8 mouse cellular contexts compared by ENCODE assay signal in genomic region chr8:70415540-70416451, GRCm38 (mm10). TPM values are rescaled to one million over a fixed set of nuclear protein-coding genes. Genes with fewer than 3 reads are reported as not detected.
DNase-seq lines count a peak whose midpoint lies in the region; ATAC-seq and TF ChIP-seq lines count a peak whose summit lies in the region.

No protein-coding gene starts in this region.

- ATAC-seq in embryonic facial prominence, embryonic 11.5 days (replicated peaks; ENCODE audit: insufficient number of reproducible peaks, low FRiP score, low TSS enrichment, low read depth) = peak; percentile 17
- no peak for ATAC-seq in intestine, postnatal 0 days
- 0 out of 2 replicates have a peak, but pooled peaks have one; percentile 23 for ATAC-seq in lung, postnatal 0 days
- ATAC-seq in stomach, embryonic 14.5 days (ENCODE audit: insufficient number of reproducible peaks, insufficient read depth, low FRiP score, low read depth) = peak; percentile 24; the same call in 1 of the 2 replicates

- no peaks in the 10 kb centered on the region for H3K27me3 ChIP-seq in embryonic facial prominence, embryonic 11.5 days (ENCODE audit: control insufficient read depth, insufficient read depth, low read length)
- H3K27me3 ChIP-seq in intestine, postnatal 0 days (replicated peaks; ENCODE audit: control insufficient read depth, insufficient read depth, low read length) = no peaks in the 10 kb centered on the region
- no peaks in the 10 kb centered on the region for H3K27me3 ChIP-seq in lung, postnatal 0 days (replicated peaks; ENCODE audit: insufficient read depth, low read length)
- H3K27me3 ChIP-seq in stomach, embryonic 14.5 days (ENCODE audit: control insufficient read depth, insufficient read depth, low read length) = no peaks in the 10 kb centered on the region

- no peaks in the 10 kb centered on the region for H3K9me3 ChIP-seq in embryonic facial prominence, embryonic 11.5 days (replicated peaks; ENCODE audit: control insufficient read depth, low read length)
- no peaks in the 10 kb centered on the region for H3K9me3 ChIP-seq in intestine, postnatal 0 days (ENCODE audit: control insufficient read depth)
- no peaks in the 10 kb centered on the region for H3K9me3 ChIP-seq in lung, postnatal 0 days (ENCODE audit: low read length)
- no peaks in the 10 kb centered on the region for H3K9me3 ChIP-seq in stomach, embryonic 14.5 days (ENCODE audit: control insufficient read depth, low read depth, low read length)

- peak; percentile 78 for TF ChIP-seq CTCF in intestine, postnatal 0 days (IDR thresholded peaks at IDR 0.05; ENCODE audit: low read depth)
- peak; percentile 73 for TF ChIP-seq CTCF in lung, postnatal 0 days (IDR thresholded peaks at IDR 0.05)

- 68% methylated on average over 8 of the region's 8 CpGs for WGBS in embryonic facial prominence, embryonic 11.5 days
- WGBS in intestine, postnatal 0 days = 76% methylated on average over 8 of the region's 8 CpGs
- WGBS in lung, postnatal 0 days = 76% methylated on average over 8 of the region's 8 CpGs
- WGBS in stomach, embryonic 14.5 days = 74% methylated on average over 8 of the region's 8 CpGs

- no peak for TF ChIP-seq EP300 in lung, postnatal 0 days (IDR thresholded peaks at IDR 0.05)

- DNase-seq in left cerebral cortex, adult 18-20 months (ENCODE audit: low spot score in 2 of 2) = peak; percentile 31 to 49
- no peak for DNase-seq in left cerebral cortex, adult 8-10 months (ENCODE audit: low spot score in 2 of 2)
- DNase-seq in T-cell, adult 2 months (ENCODE audit: low spot score) = peak; percentile 14
- peak; percentile 79 for DNase-seq in embryonic facial prominence, embryonic 11.5 days (ENCODE audit: low spot score)
- DNase-seq in lung, postnatal 0 days (ENCODE audit: low spot score) = peak; percentile 68
- no peak for DNase-seq in urinary bladder, adult 2 months (ENCODE audit: low spot score)

- no peak overlapping the region for H3K9ac ChIP-seq in embryonic facial prominence, embryonic 11.5 days (replicated peaks; ENCODE audit: low read length)
- H3K9ac ChIP-seq in intestine, postnatal 0 days (ENCODE audit: low read depth, low read length) = no peak overlapping the region
- H3K9ac ChIP-seq in lung, postnatal 0 days (replicated peaks; ENCODE audit: low read depth) = no peak overlapping the region
- H3K9ac ChIP-seq in stomach, embryonic 14.5 days (replicated peaks; ENCODE audit: low read depth, low read length) = 0 out of 2 replicates have a peak overlapping the region, but pooled peaks have one; percentile 6

- no peak overlapping the region; the same call in 1 of the 2 replicates for H3K27ac ChIP-seq in embryonic facial prominence, embryonic 11.5 days (replicated peaks; ENCODE audit: low read depth, low read length)
- no peak overlapping the region for H3K27ac ChIP-seq in intestine, postnatal 0 days (ENCODE audit: low read depth, low read length)
- H3K27ac ChIP-seq in lung, postnatal 0 days (ENCODE audit: low read length) = no peak overlapping the region
- no peak overlapping the region for H3K27ac ChIP-seq in stomach, embryonic 14.5 days (ENCODE audit: low read length)

- H3K4me1 ChIP-seq in embryonic facial prominence, embryonic 11.5 days (ENCODE audit: control insufficient read depth, insufficient read depth, low read length) = no peaks in the 10 kb centered on the region; the same call in 1 of the 2 replicates
- no peaks in the 10 kb centered on the region for H3K4me1 ChIP-seq in intestine, postnatal 0 days (replicated peaks; ENCODE audit: control insufficient read depth, insufficient read depth, low read length)
- H3K4me1 ChIP-seq in lung, postnatal 0 days (ENCODE audit: insufficient read depth, low read depth, low read length) = no peaks in the 10 kb centered on the region
- peaks cover 38% of the 10 kb centered on the region for H3K4me1 ChIP-seq in stomach, embryonic 14.5 days (ENCODE audit: control insufficient read depth, insufficient read depth, low read length)

- H3K36me3 ChIP-seq in embryonic facial prominence, embryonic 11.5 days (replicated peaks; ENCODE audit: control insufficient read depth, insufficient read depth, low read depth, low read length) = no peaks in the 10 kb centered on the region
- H3K36me3 ChIP-seq in intestine, postnatal 0 days (ENCODE audit: control insufficient read depth, insufficient read depth) = peaks cover 1% of the 10 kb centered on the region; the same call in 1 of the 2 replicates
- H3K36me3 ChIP-seq in lung, postnatal 0 days (ENCODE audit: insufficient read depth, low read length) = no peaks in the 10 kb centered on the region
- peaks cover 7% of the 10 kb centered on the region; the same call in 1 of the 2 replicates for H3K36me3 ChIP-seq in stomach, embryonic 14.5 days (ENCODE audit: control insufficient read depth, insufficient read depth, low read length)

- H3K4me3 ChIP-seq in embryonic facial prominence, embryonic 11.5 days (ENCODE audit: low read depth, low read length) = no peak overlapping the region
- H3K4me3 ChIP-seq in intestine, postnatal 0 days (ENCODE audit: low read depth, low read length) = no peak overlapping the region
- H3K4me3 ChIP-seq in lung, postnatal 0 days (ENCODE audit: low read depth, low read length) = no peak overlapping the region
- no peak overlapping the region for H3K4me3 ChIP-seq in stomach, embryonic 14.5 days (ENCODE audit: low read depth, low read length)

- no peak overlapping the region; the same call in 1 of the 2 replicates for H3K4me2 ChIP-seq in embryonic facial prominence, embryonic 11.5 days (ENCODE audit: low read depth, low read length)
- no peak overlapping the region for H3K4me2 ChIP-seq in intestine, postnatal 0 days (replicated peaks; ENCODE audit: low read depth)
- no peak overlapping the region for H3K4me2 ChIP-seq in lung, postnatal 0 days (replicated peaks; ENCODE audit: low read depth, low read length)
- no peak overlapping the region for H3K4me2 ChIP-seq in stomach, embryonic 14.5 days (replicated peaks; ENCODE audit: low read depth, low read length)

RNA-seq across cellular contexts. Expression of gene Crtc1, which starts 23.6 kb away (rescaled TPM):
- total RNA-seq in left cerebral cortex, adult 18-20 months (2021) = 100 to 1,000 TPM; 152 to 154 TPM
- 100 to 1,000 TPM; 134 to 175 (median 147) TPM for total RNA-seq in left cerebral cortex, adult 8-10 months (2022)
- polyA plus RNA-seq in embryonic facial prominence, embryonic 11.5 days (2014; fragmentation: Nextera tagmentation; extraction: Ambion mirVana) = 10.2 and 11.8 TPM in 2 replicates
- 8.1 and 9.2 TPM in 2 replicates for polyA plus RNA-seq in intestine, postnatal 0 days (2015; fragmentation: Nextera tagmentation; extraction: Ambion mirVana)
- polyA plus RNA-seq in lung, postnatal 0 days (2015; fragmentation: Nextera tagmentation; extraction: Ambion mirVana) = 5.1 and 7.0 TPM in 2 replicates
- 21.6 and 23.0 TPM in 2 replicates for polyA plus RNA-seq in stomach, embryonic 14.5 days (2014; fragmentation: Nextera tagmentation; extraction: Ambion mirVana)
- polyA plus RNA-seq in urinary bladder, adult 2 months (2012; rRNA removed) = 7.9 and 11.7 TPM in 2 replicates

RNA-seq across cellular contexts. Expression of gene Comp, which starts 42.4 kb away (rescaled TPM):
- under 1 TPM; 0.30 to 0.33 TPM for total RNA-seq in left cerebral cortex, adult 18-20 months (2021)
- 1 to 10 TPM in 1 of 4 experiments, under 1 TPM in 3; 0.20 to 1.0 (median 0.64) TPM for total RNA-seq in left cerebral cortex, adult 8-10 months (2022)
- polyA plus RNA-seq in embryonic facial prominence, embryonic 11.5 days (2014; fragmentation: Nextera tagmentation; extraction: Ambion mirVana) = 0.17 TPM in 1 of 2 replicates, not detected in the other
- 0.25 and 0.41 TPM in 2 replicates for polyA plus RNA-seq in intestine, postnatal 0 days (2015; fragmentation: Nextera tagmentation; extraction: Ambion mirVana)
- 0.13 and 0.29 TPM in 2 replicates for polyA plus RNA-seq in lung, postnatal 0 days (2015; fragmentation: Nextera tagmentation; extraction: Ambion mirVana)
- 0.38 TPM in 1 of 2 replicates, not detected in the other for polyA plus RNA-seq in stomach, embryonic 14.5 days (2014; fragmentation: Nextera tagmentation; extraction: Ambion mirVana)
- polyA plus RNA-seq in urinary bladder, adult 2 months (2012; rRNA removed) = 0.22 and 0.23 TPM in 2 replicates

Comparison
In these comparisons a context has a peak if more than half of its experiments do, and no peak if none do; other contexts are left out.
1. DNase-seq: peak in left cerebral cortex, adult 18-20 months (2 of 2), T-cell, adult 2 months (single experiment), embryonic facial prominence, embryonic 11.5 days (single experiment) and lung, postnatal 0 days (single experiment); none in left cerebral cortex, adult 8-10 months (0 of 2) and urinary bladder, adult 2 months (single experiment).